Mouse (Mus musculus) right cerebral cortex, adult 18-20 months (tissue): ENCODE measurements around the gene Nt5dc3.

Experiments
- DNase-seq: peaks from one replicate; pipeline ENCODE4 v3.0.0; 2022; ENCODE audit warnings: mixed read lengths

Nt5dc3 gene

DNA sequence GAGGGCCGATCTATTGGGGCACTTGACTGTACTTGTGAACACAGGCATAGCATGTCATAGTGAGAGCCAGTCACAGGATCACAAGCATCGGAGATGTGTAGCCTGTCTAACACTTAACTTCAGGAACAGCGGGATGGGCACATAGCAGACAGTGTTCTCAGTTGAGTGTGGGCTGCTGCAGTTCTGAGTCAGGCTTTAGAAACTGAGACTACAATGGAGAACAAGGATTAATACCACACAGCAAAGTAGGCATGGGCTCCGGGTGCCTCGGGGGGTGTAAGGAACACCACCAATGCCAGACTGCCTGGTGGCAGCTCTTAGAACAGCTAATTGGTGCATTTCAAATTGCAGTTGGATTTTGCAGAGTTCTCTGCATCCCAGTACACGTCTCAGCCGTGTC lies 42.2 kb downstream of the Nt5dc3 start:
- peak; percentile 30 for DNase-seq

DNA sequence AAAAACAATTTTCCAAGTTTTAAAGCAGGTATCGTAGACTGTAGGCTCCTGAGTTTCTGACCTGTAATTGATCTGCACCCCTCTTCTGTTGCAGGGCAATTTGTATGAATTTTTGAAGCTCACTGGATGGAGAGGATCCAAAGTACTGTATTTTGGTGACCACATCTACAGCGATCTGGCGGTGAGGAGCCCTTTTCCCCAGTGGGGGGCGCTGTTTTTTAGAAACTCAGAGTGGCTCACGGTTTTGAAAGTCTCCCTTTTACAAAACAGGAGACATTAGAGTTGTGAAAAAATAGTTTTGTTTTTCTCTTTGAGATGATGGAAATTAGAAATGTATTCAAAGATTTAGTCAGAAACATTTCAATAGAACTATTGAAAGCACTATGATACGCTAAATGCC lies 45.3 kb downstream of the Nt5dc3 start:
- DNase-seq: no peak

DNA sequence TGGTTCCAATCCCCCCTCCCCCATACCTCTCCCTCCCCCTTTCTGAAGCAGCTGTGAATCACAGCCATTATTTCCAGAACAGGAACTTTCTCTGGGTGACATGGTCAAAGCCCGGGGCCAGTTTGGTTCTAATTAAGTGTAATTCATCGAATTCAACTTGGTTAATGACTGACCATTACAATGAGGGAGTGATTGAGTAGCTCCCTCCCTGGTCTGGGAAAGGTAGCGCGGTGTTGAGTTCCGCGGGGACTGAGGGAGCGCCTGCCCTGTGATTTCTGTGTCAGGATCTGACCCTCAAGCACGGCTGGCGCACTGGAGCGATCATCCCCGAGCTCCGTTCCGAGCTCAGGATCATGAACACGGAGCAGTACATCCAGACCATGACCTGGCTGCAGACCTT lies 46.1 kb downstream of the Nt5dc3 start:
- no peak for DNase-seq

DNA sequence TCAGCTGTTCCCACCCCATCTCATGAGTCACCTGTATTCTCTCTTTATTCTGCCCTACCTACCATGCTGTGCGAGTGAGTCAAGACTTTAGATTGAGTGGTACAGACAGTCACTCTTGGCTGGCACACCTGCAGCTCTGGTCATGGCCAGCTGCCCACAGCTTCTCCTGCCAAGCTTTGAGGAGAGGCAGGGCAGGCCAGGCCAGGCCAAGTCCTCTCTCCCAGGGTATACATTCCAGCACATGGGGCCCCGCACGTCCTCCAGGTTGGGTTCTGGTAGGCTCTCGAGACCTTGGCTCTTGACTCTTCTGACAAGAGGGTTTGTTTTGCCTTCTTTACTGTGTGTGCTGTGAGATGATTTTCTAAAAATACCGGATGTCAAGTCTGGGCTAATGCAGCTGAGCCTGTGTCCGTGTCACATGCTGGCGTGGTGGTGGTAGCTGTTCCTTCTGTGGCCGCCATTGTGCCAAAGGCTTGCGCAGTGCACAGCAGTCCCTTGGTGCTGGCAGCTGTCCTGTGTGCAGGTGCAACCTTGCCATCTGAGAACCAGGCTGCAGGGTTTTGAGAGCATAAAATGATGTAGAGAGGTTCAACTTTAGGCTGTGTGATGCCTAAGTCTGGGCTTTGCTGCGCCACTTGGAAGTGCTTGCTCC lies 47.2 kb downstream of the Nt5dc3 start:
- DNase-seq: no peak

DNA sequence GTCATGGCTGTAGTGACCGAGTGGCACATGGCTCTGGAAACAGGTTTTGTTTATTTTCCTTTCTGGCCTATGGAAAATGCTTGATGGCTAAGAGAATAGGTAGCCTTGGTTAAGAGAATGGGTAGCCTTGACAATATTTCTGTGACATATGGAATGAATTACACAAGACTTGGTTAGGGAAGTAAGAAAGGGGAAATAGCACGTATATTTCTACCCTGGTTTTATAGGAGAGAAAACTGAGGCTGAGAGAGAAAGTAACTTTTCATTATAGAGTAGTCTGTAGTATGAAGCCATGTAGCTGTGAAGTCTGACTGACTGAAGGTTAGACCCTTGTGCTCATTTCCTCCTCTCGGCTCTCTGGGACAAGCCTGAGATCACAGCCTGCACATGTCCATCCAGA lies 48.1 kb downstream of the Nt5dc3 start:
- no peak for DNase-seq

DNA sequence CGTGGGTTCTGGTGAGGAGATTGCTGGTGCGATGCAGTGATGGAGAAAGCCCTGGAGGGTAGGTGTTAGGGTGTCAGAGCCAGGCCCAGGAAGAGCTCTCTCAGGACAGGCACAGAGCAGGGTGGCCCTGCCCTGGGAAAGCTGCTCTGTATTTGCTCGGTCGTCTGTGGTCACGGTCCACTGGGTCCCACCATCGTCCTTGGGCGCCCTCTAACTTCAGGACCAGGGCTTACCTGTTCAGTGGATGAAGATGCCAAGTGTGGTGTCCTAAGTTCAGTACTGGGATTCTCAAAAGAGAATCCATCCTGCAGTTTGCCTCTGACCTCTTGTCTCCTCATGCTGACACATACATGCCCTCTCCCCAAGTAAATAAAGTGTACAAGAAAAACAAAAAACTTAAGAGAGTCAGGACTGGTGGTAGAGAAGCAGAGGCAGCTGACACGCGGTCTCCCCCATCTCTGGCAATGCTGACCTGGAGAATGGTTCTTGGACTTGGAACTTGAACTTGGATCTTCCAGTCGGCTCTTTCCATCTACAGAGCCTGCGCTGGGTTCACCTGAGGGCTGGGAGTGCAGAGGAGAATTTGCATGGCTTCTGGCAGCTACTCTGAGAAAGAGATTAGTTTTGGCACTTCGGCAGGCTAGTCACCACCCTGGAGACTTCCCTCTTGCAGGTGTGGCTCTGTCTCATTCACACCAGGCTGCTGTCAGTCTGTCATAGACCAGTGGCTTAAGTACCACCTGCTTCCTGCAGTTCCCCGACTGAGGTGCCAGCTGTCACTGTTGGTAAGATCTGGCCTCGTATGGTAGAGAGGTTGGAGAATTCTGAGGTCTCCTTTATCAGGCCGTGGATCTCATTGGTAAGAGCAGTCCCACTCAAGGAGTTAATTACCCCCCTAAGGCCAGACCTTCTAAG lies 49.7 kb downstream of the Nt5dc3 start:
- DNase-seq: no peak

DNA sequence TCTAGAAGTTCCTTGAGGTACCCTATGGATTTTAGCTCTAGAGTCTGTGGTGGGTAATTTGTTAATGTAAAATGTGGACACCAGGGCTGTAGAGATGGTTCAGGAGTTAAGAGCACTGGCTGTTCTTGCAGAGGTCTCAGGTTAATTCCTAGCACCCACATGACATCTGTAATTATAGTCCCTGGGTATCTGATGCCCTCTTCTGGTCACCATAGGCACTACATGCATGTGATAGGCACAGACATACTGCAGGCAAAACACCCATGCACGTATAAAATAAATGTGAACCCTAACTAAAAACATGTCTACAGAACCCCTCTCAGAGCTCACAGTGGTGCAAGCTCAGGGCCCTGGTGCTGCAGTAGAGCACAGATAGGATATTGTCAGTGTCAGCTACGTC lies 50.7 kb downstream of the Nt5dc3 start:
- DNase-seq: no peak

DNA sequence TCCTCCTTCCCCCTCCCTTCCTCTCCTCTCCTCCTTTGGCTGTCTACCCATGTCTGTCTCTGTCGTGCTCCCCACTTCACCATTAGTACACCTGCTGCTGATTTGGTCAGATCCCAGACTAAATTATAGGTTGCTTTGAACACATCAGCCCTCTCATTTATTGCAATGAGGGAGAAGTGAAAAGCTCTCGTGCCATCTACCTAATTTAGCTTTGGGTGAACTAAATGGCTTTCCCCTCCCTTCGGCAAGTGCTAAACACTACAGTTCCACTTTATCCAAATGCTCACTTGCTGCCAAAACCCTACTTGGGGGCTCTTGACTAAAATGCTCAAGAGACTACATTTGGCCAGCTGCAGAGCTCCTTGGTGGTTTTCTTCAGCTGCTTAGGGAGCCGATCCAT lies 58.0 kb downstream of the Nt5dc3 start:
- DNase-seq: no peak

DNA sequence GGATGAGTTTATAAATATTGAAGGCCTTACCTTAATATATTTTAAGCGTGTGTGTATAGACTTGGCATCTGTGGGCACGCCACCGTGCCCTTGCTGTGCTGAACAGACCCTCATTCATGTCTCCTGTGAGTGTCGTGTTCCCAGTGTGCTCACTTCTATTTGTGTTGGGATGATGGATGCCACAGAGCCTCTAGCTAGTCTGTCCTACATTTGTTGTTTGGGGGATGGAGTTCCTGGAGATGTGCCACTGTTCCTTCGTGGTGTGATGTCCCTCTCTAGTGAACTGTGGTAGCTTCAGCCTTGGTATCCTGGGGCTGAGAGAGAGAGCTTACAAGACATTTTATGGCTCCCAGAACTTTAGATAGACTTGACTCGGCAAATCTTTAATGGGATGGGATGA lies 60.0 kb downstream of the Nt5dc3 start:
- DNase-seq: no peak

DNA sequence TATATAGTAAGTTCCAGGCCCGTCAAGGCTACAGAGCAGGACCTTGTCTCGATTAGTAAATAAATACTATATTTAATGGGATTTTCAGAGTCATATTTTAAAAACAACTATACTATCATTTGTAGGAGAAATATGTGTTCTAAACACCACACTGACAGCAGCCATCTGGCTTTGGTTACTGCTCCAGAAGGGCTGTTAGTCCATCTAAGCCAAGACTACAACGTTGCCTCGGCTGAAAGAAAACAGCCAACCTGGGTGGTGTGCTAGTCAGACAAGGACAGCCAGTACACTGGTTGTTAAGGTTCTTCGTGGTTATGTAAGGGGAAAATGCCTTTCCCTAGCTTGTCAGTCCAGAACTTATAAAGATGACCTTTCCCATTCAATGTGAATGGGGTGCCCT lies 63.9 kb downstream of the Nt5dc3 start:
- no peak for DNase-seq

DNA sequence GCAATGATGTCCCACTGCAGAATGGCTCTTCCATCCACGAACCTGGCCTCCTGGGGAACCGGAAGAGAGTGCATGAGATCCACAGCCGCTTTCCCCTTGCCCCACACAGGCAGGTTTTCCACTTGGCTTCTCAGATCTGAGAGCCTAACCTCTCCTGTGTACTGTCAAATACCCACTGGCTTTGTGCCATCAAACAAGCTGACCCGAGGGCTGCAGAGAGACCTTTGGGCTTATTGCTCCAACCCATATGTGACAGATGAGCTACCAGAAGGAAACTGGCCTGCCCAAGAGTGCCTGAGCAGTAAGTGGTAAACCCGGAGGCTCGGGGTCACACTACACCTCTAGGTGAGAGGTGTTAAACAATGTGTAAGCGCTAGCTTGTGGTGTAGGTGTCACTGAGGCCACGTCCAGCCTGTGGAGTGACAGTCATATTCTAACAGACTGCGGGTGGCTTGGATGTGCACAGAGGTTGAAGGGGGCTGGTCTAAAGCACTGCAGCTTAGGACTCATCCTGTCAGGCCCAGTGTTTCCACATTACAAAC lies 68.2 kb downstream of the Nt5dc3 start:
- DNase-seq: no peak

DNA sequence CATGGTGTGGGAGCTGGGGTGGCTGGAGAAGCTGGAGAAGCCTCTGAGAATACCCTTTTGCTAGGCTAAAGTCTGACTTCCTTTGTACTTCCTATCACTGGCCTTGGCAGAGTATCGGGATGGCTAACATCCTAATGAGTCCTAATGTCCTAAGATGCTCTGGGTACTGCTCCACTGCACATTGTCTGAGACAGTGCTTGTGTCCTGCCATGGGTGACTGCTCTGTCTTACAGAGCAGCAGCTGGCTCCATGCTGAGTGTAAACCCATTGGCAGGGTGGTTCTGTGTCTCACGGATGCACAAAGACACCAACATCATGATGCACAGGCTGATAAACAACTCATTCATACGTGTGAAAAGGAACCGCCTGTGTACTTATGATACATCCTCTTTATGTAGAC lies 70.3 kb downstream of the Nt5dc3 start:
- DNase-seq: no peak

DNA sequence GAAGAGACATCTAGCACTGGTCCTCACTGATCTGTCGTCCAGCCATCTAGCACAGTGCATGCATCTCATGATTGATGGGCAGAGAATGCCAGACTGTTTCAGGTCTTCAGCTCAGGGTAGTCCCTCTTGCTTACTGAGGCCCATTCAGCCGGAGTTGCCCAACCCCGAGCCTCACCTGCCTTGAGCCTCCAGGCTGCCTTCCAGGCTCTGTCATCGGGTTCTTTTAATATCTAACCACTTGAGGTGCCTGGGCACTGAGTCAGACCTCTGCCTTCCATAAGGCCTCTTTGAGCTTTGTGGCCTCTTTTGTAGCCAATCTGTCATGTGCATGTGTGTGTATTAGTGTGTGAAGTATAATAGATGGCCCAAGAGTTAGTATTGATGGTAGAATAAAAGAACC lies 70.7 kb downstream of the Nt5dc3 start:
- no peak for DNase-seq

DNA sequence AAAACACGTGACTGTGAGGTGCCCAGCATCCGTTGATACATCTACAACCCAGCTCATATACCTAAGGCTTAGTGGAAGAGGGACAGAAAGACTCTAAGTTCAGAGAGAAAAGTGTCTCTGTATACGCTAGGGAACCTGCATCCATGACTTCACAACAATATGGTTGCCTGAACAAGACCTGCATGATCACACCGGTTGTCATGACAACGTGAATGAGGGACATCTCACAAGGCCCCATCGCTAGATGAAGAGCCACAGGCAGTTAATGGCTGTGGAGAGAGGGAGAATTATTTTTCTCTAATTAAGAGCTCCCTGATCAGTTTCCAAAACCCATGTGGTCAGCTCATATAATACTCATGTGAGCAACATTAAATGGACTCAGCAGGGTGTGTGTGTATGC lies 73.4 kb downstream of the Nt5dc3 start:
- DNase-seq: no peak

DNA sequence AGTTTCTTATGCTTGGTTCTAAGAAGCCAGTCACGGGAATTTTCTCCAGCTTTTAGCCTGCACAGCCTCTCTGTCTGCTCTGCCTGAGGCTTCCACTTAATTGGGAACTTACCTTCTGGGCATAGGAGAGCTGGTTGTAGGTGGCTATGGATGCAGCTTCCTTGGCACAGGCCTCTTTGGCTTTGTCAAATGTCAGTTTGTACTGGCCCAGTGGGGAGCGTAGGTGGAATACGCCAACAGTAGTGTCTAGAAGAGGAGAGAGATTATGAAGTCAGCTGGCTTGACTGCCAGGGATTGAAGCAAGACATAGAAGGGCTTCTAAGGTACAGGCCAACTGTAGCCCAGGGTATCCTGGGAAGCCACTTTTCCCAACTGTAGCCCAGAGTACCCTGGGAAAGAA lies 74.6 kb downstream of the Nt5dc3 start:
- no peak for DNase-seq

DNA sequence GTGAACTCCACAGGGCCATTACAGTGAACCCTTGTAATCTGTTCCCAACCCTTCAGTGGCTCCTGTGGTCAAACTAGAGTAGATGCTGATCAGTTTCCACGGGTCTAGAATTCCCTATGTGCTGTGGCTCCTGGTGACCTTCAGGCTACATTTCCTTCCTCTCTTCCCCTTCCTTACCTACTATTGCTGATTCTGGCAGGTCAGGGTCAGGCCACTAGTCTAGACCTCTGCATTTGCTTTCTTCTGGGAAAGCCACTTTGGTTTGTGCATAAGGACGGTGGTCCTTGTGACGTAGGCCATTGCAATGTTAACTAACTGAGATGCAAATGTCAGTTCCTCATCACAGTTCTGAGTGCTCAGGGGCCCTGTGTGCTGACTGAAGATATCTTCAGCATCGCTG lies 81.6 kb downstream of the Nt5dc3 start:
- no peak for DNase-seq

DNA sequence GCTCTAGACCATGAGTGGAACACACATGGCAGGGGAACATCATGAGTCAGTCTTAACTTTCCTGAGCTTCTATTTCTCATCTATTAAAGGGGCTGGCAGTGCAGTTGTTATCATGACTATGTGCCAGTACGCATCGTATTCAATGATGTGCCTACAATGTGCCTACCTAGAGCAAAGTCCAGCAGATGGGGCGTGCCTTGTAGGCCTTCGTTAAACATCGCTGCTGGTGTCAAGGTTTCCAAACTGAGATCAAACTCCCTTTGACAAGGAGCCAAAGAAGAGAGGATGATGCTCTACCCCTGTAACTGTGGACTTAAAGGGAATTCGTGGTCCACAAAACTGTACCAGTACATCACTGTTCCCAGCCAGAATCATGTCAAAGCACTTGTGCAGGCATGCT lies 83.7 kb downstream of the Nt5dc3 start:
- no peak for DNase-seq

DNA sequence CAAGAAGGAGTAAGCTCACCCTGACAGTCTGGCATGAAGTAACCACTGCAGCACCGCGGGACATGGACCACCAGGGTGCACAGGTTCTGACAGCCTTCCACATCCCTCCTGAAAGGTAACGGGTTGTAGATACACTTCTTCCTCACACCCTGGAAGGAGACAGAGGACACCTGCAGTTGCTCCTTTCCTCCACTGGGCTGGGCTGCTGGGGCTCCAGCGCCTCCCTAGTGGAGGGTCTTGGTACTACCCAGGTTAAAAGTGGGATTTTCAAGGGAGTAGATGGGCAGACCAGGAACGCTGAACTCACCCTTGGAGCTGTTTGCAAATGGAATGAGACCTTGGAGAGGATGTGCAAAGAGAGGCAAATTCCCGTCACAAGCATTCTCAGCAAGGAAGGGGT lies 84.6 kb downstream of the Nt5dc3 start:
- no peak for DNase-seq

DNA sequence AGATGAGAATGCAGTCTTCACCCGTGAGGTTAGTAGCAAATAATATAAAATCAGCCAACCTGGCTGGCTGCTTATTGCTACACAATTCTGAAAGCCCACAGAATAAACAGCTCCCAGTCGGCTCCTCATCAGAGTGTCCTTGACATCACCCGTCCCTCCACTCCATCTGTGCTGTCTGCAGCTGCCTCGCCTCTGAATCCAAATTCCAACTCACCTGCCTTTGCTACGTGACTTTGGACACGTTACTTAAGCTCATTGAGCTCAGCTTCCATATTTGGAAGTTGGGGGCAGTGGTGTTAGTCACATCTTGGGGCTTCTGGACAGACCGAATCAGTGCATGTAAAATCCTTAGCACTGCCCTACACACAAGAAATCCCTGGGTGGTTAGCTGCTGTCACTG lies 93.3 kb downstream of the Nt5dc3 start:
- no peak for DNase-seq

DNA sequence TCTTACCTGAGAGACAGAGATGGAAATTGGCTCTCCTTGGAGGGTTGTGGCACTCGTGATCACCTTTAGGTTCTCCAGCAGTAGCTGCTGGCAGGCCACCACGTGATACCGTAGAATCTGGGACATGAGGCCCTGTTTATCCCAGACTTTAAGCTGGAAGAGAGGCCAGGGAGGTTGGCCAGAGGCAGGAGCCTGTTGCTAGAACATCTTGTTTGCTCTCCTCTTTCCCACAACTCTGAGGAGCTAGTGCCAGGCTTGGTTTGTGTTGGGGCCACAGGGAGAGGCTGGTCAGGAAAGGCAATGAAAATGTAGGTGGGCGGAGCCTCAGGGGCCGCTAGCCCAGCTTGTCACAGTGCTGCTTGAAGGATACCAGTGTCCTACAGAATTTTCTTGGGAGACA lies 93.8 kb downstream of the Nt5dc3 start:
- no peak for DNase-seq

DNA sequence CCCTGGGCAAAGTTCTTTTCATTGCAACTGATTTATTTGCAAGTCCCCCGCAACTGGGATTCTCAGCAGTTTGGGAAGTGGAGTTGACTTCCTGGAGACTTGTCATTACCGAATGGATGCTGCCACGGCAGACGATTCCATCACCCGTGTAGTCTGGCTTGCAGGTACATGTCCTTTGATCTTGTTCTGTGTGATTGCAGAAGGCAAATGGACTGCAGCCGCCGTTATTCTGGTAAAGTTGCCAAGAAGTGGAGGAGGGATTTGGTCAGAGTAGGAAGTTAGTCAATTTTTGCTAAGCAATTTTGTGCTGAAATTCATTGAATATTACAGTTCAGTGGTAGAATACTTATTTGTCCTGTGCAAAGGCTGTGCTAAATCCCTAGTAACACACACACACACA lies 99.9 kb downstream of the Nt5dc3 start:
- DNase-seq: no peak

DNA sequence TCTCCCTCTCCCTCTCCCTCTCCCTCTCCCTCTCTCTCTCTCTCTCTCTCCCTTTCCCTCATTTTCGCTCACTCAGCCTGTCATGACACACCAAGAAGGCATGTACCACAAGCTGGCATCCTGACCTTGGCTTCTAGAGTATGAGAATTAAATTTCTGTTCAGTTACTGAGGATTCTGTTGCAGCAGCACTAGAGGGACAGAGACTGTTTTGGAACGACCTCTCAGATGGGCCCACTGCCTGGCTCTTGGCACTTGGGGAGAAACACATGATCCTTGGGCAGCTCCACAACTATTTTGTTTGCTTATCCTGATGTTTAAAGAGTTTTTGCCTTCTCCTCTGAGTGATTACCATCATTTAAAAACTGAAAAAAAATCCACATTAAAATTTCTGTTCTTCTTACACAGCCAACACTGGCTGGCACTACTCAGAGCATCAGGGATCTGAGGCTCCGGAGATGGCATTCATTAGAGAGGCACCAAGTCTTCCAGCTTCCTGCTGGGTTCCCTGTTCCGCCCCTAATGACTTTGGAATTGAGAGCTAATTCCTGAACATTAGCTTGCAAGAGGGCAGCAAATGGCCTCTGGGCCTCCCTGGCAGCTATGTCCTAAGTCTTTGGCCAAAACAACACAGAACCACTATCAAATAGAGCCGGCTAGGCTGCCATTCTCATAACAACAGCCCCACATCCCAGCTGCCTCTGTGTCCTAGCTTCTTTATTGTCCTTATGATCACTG lies 101.4 kb downstream of the Nt5dc3 start:
- DNase-seq: no peak

DNA sequence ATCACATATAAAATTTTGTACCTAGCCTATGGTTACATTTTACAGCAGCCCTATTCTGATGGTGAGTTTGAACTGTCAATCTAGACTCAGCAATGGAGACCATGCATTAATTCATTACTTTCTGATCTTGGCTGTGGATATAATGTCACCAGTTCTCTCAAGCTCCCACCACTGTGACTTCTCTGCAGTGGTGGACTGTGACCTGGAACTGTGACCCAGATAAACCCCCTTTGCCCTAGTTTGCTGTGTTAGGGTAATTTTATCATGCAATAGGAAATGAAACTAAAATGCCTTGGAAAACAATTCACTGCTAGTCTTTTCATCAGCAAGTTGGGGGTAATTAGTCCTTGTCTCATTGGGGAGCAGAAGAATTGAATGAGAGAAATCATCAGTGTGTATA lies 102.6 kb downstream of the Nt5dc3 start:
- no peak for DNase-seq

DNA sequence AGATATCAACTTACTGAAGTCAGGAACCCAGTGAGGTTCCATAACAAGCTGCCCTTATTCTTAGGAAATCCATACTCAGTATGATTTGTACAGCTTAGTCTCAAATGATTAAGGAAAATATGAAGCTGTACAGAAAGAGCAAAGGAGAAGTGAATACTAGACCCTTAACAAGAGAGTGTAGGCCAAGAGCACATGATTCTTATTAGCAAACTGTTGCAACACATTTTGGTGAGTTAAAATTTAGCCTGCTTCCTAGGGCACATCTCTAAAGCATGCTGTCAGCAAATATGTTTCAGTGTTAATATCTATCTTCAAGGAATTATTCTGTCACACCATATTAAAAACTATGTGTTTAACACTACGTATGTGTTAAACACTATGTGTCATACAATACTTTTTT lies 107.6 kb downstream of the Nt5dc3 start:
- DNase-seq: no peak
